Mouse (Mus musculus): ENCODE measurements at regions not wholly inside any gene's neighbourhood (a gene's known extent, or its start where the extent isn't known, plus 50 kb on each side); places are given as distances from the start of the nearest gene placed in this dataset.

GRCm38 (mm10) chr4:45746451-45746850 is 52.4 kb upstream of the Aldh1b1 start:
- no peak for DNase-seq

DNA sequence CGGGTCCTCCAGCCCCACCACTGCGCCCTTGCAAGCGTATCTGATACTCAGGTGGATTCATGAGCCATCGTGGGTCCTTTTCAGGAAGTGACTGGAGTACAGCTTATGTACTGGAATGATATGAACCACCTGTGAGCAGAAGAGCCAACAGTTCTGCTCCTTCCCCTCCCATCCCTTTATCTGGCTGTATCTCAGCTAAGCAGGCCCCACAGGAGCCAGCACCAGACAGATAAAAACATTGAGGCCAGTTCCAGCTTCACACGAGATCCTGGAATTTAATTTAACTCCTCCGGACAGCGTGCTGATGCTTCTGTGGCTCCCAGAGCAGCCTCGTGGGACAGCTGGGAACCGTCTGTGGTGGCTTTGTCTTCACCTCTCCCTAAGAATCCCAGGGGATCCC is 53.1 kb upstream of the Aldh1b1 start:
- no peak for DNase-seq

- DNase-seq, result no peak
Measured at GRCm38 (mm10) chr4:45744849-45745407, 53.9 kb upstream of the Aldh1b1 start.

DNA sequence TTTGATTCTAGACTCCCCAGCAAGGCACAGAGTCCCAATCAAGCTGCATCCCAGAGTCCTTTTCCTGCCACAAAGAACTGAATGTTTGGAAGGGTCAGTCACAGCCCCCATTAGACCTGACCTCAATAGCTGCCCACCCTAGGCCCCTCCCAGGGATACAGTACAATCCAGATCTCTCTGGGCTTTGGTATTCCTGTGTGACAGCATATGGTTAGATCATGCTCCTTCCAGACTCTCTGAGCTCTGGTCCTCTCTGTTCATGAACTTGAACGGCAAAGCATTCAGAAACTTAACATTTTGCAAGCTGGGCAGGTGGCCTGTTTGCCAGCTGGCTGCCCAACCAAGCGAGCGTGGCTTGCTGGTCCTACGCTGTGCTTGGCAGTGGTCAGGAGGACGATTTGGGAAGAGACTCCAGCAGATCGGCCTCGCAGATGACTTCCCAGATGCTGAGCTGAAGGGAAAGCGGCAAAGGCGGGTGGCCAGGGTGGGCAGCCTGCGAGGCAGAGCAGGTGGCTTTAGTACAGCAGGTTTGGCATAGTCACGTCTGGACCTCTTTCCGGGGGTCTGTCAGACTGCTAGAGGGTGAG is 58.0 kb upstream of the Aldh1b1 start:
- DNase-seq, result peak; percentile 71

DNA sequence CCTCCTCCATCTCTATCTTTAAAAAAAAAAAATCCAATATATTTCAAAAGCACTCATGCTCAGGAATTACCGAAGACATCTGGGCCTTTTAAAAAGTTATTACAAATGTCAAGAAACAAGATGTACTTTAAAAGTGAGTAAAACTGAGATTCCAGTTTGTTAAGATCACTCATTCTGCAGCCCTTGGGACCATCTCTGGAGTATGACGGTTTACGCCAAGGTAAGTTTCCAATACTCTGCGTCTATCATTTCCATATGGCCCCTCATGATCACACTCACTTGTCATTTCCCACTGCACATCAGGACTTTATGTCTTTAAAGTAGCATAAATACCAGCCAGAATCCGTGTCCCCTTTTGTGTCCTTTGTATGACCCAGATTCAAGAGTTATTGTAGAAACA is 58.5 kb upstream of the Aldh1b1 start:
- DNase-seq, result no peak

DNA sequence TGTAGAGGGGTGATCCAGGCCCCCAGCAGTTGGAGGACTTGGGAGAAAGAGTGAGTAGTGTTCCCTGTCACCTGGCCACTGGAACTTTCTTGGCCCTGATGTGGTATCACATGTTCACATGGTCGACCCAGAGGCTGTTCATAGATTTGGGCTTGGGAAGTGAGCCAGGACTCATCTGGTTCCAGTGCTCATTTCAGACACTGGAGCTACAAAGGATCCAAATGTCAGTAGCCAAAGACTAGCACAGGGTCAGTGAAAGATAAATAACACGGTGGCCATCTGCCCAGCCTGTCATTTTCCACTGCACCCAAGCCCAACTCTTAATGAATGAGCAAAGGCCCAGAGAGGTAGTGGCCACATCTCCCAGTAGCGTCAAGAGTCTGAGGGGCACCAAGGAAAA is 59.1 kb upstream of the Aldh1b1 start:
- no peak for DNase-seq

DNA sequence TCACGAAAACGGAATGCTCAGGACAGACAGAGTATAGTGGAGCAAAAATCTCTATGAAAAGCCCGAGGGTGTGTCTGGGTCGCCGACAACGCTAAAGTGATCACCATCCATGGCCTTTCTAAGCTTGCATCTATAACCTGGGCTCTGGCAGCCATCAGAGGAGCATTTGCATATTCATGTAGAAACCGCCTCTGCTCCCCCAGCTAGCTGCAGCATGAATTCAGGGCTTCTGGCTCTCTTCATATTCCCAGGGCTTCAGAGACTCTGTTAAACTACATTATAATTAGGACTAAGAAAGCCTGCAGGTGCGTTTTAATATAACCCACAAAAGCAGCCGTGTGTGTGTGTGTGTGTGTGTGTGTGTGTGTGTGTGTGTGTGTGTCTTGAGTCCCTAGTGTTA is 59.7 kb upstream of the Aldh1b1 start:
- no peak for DNase-seq

DNA sequence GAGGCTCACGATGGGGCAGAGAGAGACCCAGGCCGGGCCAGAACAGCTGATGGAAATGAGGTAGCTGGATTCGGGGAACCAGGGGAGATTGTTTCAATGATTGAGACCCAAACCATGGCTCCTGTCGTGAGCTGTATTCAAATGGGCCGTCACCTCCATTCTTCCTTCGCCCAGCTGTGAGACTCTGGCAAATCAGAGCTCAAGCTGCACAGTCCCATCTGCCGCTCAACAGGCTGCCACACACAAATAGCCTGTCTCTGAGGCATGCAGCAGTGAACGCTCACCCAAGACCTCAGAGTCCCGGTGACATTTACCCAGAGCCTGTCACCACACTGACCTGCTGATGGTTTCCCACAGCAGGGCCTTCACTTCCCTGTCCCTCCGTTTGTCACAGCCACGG is 60.1 kb upstream of the Aldh1b1 start:
- no peak for DNase-seq

DNA sequence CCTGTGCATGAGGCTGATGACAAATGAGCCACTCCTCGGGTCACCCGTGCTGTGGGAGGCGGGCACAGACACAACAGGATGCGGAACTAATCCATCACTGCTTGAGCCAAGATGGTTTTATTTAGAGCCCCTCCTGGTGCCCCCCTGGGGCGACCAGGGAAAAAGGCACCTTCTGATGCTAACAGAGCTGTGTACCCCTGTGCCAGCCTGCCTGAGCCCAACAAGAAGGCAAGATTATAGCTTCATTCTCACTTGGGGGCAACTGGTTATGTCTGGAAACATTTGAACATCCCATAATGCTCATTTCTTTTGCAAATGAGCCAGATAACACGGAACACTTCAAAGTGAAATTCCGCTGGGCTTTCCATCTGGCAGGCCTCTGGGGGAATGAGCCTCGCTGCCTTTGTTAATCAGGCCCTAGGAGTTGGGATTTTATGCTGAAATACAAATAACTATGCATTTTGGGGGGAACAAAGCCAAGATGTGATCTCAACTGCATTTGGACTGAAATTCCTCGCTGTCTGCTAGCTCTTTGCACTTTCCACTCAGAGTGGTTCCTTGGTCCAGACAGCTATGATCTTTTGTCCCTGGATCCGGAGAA is 62.5 kb upstream of the Aldh1b1 start:
- DNase-seq, result no peak

- no peak for DNase-seq
Measured at GRCm38 (mm10) chr4:45734011-45734410, 64.8 kb upstream of the Aldh1b1 start.

- no peak for DNase-seq
Measured at GRCm38 (mm10) chr4:45730862-45731831, 67.7 kb upstream of the Aldh1b1 start.

DNA sequence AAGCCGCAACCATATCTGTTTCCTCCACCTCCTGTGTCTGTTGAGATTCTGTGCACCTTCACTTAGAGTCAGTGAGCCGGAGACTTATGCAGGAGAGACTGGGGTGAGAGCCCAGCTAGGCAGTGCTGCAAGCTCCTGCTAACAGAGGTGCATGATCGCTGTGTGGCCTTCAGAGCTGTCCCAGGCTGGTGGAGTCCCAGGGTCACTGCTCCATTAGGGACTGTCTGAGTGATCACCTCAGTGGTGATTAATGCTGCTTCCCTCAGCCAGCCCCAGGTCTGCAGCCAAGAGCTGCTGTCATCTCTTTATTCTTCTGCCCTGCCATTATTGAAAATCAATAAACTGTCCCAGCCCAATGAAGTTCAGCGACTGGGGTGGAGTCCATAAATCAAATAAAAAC is 69.0 kb upstream of the Aldh1b1 start:
- no peak for DNase-seq

DNA sequence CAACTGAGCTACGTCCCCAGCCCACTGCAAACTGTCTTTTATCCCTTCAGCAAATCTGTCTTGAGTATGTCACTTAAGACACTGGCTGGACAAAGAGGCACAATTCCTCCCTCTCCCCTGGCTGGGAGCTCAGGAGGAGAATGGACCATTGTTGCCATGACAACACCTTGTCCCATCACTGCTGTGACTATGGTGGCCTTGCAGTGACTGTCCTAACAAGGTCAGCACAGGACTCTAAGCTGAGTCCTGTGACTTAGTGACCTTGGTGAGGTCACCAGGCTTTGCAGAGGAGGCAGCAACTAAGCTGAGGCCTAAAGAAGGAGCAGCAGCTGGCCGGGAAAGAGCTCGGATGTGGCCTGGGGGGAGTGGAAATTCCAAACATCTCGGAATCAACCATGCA is 70.0 kb upstream of the Aldh1b1 start:
- DNase-seq, result no peak

DNA sequence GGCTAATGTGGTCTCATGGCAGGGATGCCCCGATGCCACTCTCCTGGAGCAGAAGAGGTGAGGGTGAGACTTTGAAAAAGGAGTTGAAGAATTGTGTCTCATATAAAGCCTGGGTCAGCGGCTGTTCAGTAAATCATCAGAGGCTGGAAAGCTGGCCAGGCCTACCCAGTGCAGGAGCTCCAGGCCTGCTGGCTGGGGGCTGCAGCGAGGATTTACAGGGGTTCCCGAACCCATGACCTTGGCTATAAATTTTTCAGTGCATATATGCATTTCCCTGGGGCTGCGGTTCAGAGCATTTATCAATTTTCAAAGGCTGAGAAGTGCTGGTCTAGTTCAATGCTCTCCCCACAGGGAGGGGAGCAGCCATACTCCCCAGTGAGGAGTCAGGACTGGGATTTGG is 70.9 kb upstream of the Aldh1b1 start:
- no peak for DNase-seq

GRCm38 (mm10) chr4:45727474-45727873 is 71.3 kb upstream of the Aldh1b1 start:
- DNase-seq, result no peak

GRCm38 (mm10) chr4:45726783-45727182 is 72.0 kb upstream of the Aldh1b1 start:
- DNase-seq, result no peak

GRCm38 (mm10) chr4:45725055-45725910 is 73.5 kb upstream of the Aldh1b1 start:
- DNase-seq, result no peak

- DNase-seq, result no peak
Measured at GRCm38 (mm10) chr4:45720352-45720751, 78.5 kb upstream of the Aldh1b1 start.

- DNase-seq, result no peak
Measured at GRCm38 (mm10) chr4:45719564-45719963, 79.3 kb upstream of the Aldh1b1 start.

DNA sequence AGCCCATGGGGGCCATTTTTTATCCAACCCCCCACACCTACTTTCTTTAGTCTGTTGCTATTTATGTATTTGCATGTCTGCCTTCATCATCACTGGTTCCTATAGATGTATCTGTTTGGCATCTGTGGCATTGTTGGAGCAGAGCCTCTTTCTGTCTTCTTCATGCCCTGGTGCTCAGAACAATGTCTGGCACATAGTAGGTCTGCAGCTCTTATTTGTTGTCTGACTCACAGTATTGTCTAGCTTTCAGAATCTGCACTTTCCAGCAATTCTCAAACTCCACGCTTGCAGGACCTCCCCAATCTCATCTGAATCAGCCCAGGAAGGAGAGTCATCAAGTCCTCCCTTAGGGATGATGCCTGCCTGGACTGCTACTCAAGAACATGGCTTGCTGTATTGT is 82.9 kb upstream of the Aldh1b1 start:
- no peak for DNase-seq

DNA sequence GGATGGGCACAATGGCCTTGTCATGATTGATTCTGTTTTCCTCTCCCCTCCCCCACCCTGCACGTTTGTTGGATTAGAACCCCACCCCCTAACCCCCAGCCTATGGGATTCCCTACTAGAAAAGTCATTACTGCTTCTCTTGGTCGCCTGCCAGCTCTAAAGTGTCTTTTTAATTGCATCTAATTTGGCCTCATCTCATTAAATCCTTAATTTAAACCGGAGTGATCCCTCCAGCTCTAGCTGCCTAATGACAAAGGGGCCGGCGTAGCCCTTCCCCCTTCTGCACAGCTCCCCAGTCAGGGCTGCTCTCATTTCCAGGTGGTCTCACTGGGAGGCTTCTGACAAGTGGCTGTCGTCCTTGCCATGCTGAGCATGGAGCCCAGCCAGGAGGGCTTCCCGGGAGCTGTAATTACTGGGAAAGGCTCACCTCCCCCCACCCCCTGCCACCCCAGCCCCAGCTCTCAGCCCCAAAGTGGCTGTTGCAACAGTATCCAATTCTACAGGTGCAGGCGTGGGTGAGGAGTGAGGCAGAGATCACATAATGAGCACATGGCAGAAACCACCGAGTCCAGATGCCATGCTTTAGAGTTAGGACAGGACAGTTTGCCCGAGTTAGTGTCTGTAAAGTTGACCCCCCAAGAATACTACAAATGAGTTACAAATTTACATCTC is 84.8 kb upstream of the Aldh1b1 start:
- DNase-seq, result no peak

DNA sequence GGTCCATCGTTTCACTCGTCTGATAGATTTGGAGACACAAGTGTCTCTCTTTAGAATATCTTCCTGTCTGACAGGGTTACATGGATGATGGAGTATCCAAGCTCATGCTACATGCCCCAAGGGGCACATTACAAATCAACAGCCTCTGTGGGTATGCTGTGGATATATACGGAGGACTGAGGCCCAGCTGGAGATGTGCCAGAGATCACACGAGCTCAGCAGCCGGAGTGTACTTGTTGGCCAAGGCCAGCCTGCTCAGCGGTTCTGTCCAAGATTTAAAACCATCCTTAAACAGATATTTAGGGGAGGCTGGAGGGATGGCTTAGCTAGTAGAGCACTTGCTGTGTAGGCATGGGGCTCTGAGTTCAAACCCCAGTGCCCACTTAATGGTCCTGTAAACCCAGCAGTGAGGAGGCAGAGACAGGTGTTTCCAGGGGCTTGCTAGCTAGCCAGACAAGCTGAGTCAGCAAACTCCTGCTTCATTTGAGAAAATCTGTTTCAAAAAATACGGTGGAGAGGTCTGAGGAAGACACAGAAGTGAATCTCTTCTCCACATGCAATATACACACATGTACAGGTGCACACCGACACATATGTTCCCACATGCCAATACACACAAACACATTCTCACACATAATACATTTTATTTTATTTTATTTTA is 85.6 kb upstream of the Aldh1b1 start:
- no peak for DNase-seq

All from cerebellum, adult 9-11 months (tissue).